Mouse (Mus musculus) inflammation-experienced regulatory T-cells (primary cell): ENCODE results near the gene Zfy1. TPM values are rescaled to one million over a fixed set of nuclear protein-coding genes. Genes with fewer than 3 reads are reported as not detected.

Source experiments
- polyA plus RNA-seq, 2 experiments: library from polyadenylated mRNA; unstranded; fragments of 100-300 nt; shearing (Covaris generic); gene quantifications; one replicate each; pipeline ENCODE4 v1.2.1; 2017

Zfy1 gene
- polyA plus RNA-seq: under 1 TPM in 1 of 2 experiments, not detected in 1; 0.20 TPM

GRCm38 (mm10) chrY:797309-797708 is at the start of gene Zfy1:
Gene Zfy1, minus strand, starts transcription at chrY:797409.

GRCm38 (mm10) chrY:818396-818795 is 21.2 kb upstream of the Zfy1 start, which contains the start of gene Uba1y:
Gene Uba1y, plus strand, starts transcription at chrY:818649.

Other genes with a start within 250 kb of the Zfy1 start
- under 1 TPM; 0.06 to 0.48 TPM for gene Uba1y, start 21.2 kb upstream of the Zfy1 start, polyA plus RNA-seq
- 10 to 100 TPM; 28.5 to 36.7 TPM for gene Kdm5d, start 100.4 kb upstream of the Zfy1 start, polyA plus RNA-seq
- gene Eif2s3y, start 213.1 kb upstream of the Zfy1 start, polyA plus RNA-seq: 100 to 1,000 TPM in 1 of 2 experiments, 10 to 100 TPM in 1; 95.1 to 113 TPM